ENCODE assay signal across 8 mouse cellular contexts in the genomic region with DNA sequence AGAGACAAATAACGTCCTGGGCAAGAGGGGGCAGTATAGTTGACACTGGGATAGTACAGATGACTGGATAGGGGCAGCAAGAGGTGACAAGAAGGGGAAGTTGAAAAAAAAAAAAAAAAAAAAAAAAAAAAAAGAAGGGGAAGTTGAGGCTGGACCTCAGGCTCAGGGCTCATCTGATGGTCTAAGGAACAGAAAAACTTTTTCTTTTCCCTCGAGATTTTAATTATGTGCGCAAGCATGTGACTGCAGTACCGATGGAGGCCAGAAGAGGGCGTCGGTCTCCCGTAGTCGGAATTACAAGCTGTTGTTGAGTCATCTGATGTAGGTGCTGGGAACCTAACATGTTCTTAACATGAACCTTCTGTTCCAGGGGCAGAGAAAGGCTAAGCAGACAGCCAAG. TPM values are rescaled to one million over a fixed set of nuclear protein-coding genes. Genes with fewer than 3 reads are reported as not detected.
DNase-seq lines count a peak whose midpoint lies in the region; ATAC-seq and TF ChIP-seq lines count a peak whose summit lies in the region.

No protein-coding gene starts in this region.

- no peak overlapping the region for H3K9ac ChIP-seq in liver, postnatal 0 days (replicated peaks)
- H3K9ac ChIP-seq in liver, embryonic 12.5 days: no peak overlapping the region
- no peak overlapping the region for H3K9ac ChIP-seq in midbrain, embryonic 14.5 days (replicated peaks; ENCODE audit: low read length)

- peaks cover 2% of the 10 kb centered on the region; the same call in 1 of the 2 replicates for H3K4me1 ChIP-seq in liver, postnatal 0 days (ENCODE audit: insufficient read depth)
- peaks cover 13% of the 10 kb centered on the region for H3K4me1 ChIP-seq in liver, embryonic 12.5 days
- H3K4me1 ChIP-seq in G1E (ENCODE audit: insufficient read depth, low read depth, low read length): no peaks in the 10 kb centered on the region
- H3K4me1 ChIP-seq in cortical plate, adult 2 months (ENCODE audit: control insufficient read depth, insufficient read depth, low read length): no peaks in the 10 kb centered on the region
- peaks cover 64% of the 10 kb centered on the region for H3K4me1 ChIP-seq in midbrain, embryonic 14.5 days (ENCODE audit: control insufficient read depth, insufficient read depth, low read length)
- peaks cover 41% of the 10 kb centered on the region for H3K4me1 ChIP-seq in heart, embryonic 10.5 days

- H3K4me2 ChIP-seq in liver, postnatal 0 days (ENCODE audit: low read depth, low read length): no peak overlapping the region
- no peak overlapping the region for H3K4me2 ChIP-seq in liver, embryonic 12.5 days
- H3K4me2 ChIP-seq in midbrain, embryonic 14.5 days (ENCODE audit: low read length): no peak overlapping the region

- 74% methylated on average over 8 of the region's 8 CpGs for WGBS in liver, postnatal 0 days (ENCODE audit: insufficient replicate concordance)
- 72% methylated on average over 8 of the region's 8 CpGs for WGBS in liver, embryonic 12.5 days (ENCODE audit: insufficient replicate concordance)
- 87% methylated on average over 8 of the region's 8 CpGs for WGBS in midbrain, embryonic 14.5 days
- WGBS in heart, embryonic 10.5 days: 77% methylated on average over 8 of the region's 8 CpGs

- H3K27me3 ChIP-seq in liver, postnatal 0 days (ENCODE audit: insufficient read depth, low read length): no peaks in the 10 kb centered on the region
- H3K27me3 ChIP-seq in liver, embryonic 12.5 days (replicated peaks): peaks cover 4% of the 10 kb centered on the region; the same call in 1 of the 2 replicates
- H3K27me3 ChIP-seq in G1E (ENCODE audit: insufficient read depth, low read length): peaks cover 16% of the 10 kb centered on the region; the same call in 1 of the 2 replicates
- no peaks in the 10 kb centered on the region for H3K27me3 ChIP-seq in midbrain, embryonic 14.5 days (ENCODE audit: control insufficient read depth, insufficient read depth, low read length)
- peaks cover 5% of the 10 kb centered on the region; the same call in 1 of the 2 replicates for H3K27me3 ChIP-seq in heart, embryonic 10.5 days (ENCODE audit: insufficient read depth, poor library complexity, severe bottlenecking)

- H3K36me3 ChIP-seq in liver, postnatal 0 days (replicated peaks; ENCODE audit: insufficient read depth, low read length): no peaks in the 10 kb centered on the region
- no peaks in the 10 kb centered on the region for H3K36me3 ChIP-seq in liver, embryonic 12.5 days
- H3K36me3 ChIP-seq in G1E (replicated peaks): no peaks in the 10 kb centered on the region
- no peaks in the 10 kb centered on the region for H3K36me3 ChIP-seq in midbrain, embryonic 14.5 days (ENCODE audit: control insufficient read depth, insufficient read depth, low read length)
- H3K36me3 ChIP-seq in heart, embryonic 10.5 days: 0 out of 2 replicates have a peak, but pooled peaks cover 2% of the 10 kb centered on the region

- no peaks in the 10 kb centered on the region for H3K9me3 ChIP-seq in liver, postnatal 0 days (ENCODE audit: low read length)
- no peaks in the 10 kb centered on the region for H3K9me3 ChIP-seq in liver, embryonic 12.5 days (replicated peaks)
- peaks cover 3% of the 10 kb centered on the region for H3K9me3 ChIP-seq in G1E (replicated peaks)
- H3K9me3 ChIP-seq in midbrain, embryonic 14.5 days (ENCODE audit: control insufficient read depth, low read length): no peaks in the 10 kb centered on the region
- H3K9me3 ChIP-seq in heart, embryonic 10.5 days: no peaks in the 10 kb centered on the region

- no peak for DNase-seq in liver, postnatal 0 days
- DNase-seq in G1E (ENCODE audit: low spot score): no peak
- no peak for DNase-seq in midbrain, embryonic 14.5 days
- no peak for DNase-seq in heart, embryonic 10.5 days (ENCODE audit: low spot score)
- no peak for DNase-seq in kidney, postnatal 36 days
- no peak for DNase-seq in layer of hippocampus, postnatal 10 days (ENCODE audit: low spot score in 2 of 2)

- no peak overlapping the region for H3K27ac ChIP-seq in liver, postnatal 0 days (ENCODE audit: low read depth)
- no peak overlapping the region for H3K27ac ChIP-seq in liver, embryonic 12.5 days
- no peak overlapping the region for H3K27ac ChIP-seq in cortical plate, adult 2 months (ENCODE audit: insufficient read depth, low read length)
- H3K27ac ChIP-seq in midbrain, embryonic 14.5 days (replicated peaks; ENCODE audit: low read depth, low read length): peak overlapping the region; percentile 61; the same call in 1 of the 2 replicates
- no peak overlapping the region for H3K27ac ChIP-seq in heart, embryonic 10.5 days

- TF ChIP-seq EP300 in liver, postnatal 0 days (IDR thresholded peaks at IDR 0.05; ENCODE audit: low read depth): no peak

- no peak for ATAC-seq in liver, postnatal 0 days
- no peak for ATAC-seq in liver, embryonic 12.5 days
- ATAC-seq in G1E (ENCODE audit: extremely low read depth, insufficient number of reproducible peaks, low FRiP score, poor library complexity, severe bottlenecking): no peak
- no peak for ATAC-seq in midbrain, embryonic 14.5 days (ENCODE audit: low FRiP score, low TSS enrichment)

- TF ChIP-seq POLR2A in cortical plate, adult 2 months (IDR thresholded peaks at IDR 0.05; ENCODE audit: extremely low read depth, insufficient read depth, low read length): no peak

- no peak overlapping the region for H3K4me3 ChIP-seq in liver, postnatal 0 days (ENCODE audit: low read depth, low read length)
- H3K4me3 ChIP-seq in liver, embryonic 12.5 days: no peak overlapping the region
- no peak overlapping the region for H3K4me3 ChIP-seq in G1E (ENCODE audit: low read depth, low read length)
- no peak overlapping the region for H3K4me3 ChIP-seq in cortical plate, adult 2 months (ENCODE audit: insufficient read depth, low read length)
- no peak overlapping the region for H3K4me3 ChIP-seq in midbrain, embryonic 14.5 days (replicated peaks; ENCODE audit: low read depth, low read length)
- H3K4me3 ChIP-seq in heart, embryonic 10.5 days: no peak overlapping the region

- TF ChIP-seq CTCF in liver, postnatal 0 days (IDR thresholded peaks at IDR 0.05; ENCODE audit: low read depth): peak; percentile 58
- TF ChIP-seq CTCF in G1E (IDR thresholded peaks at IDR 0.05; ENCODE audit: low read depth, low read length): peak; percentile 33; the same call in 1 of the 2 replicates
- TF ChIP-seq CTCF in cortical plate, adult 2 months (IDR thresholded peaks at IDR 0.05; ENCODE audit: extremely low read depth, insufficient read depth, low read length): peak; percentile 30; the same call in 1 of the 2 replicates

RNA-seq across cellular contexts. Expression of a gene that starts 24.8 kb away (rescaled TPM):
- polyA plus RNA-seq in liver, postnatal 0 days (2015; fragmentation: Nextera tagmentation; extraction: Ambion mirVana): 0.12 TPM in 1 of 2 replicates, not detected in the other
- 0.12 and 0.42 TPM in 2 replicates for polyA plus RNA-seq in liver, embryonic 12.5 days (2016; fragmentation: Nextera tagmentation; extraction: Ambion mirVana)
- total RNA-seq in G1E (2014; fragmentation: Nextera tagmentation) (not detected in 2 replicates), G1E (2017) (not detected in 2 replicates)
- not detected in 2 replicates for polyA plus RNA-seq in G1E (2012)
- 40.5 and 42.0 TPM in 2 replicates for polyA plus RNA-seq in cortical plate, adult 2 months (2012; rRNA removed)
- 25.7 and 76.6 TPM in 2 replicates for polyA plus RNA-seq in midbrain, embryonic 14.5 days (2014; fragmentation: Nextera tagmentation; extraction: Ambion mirVana)
- 1.0 and 2.7 TPM in 2 replicates for polyA plus RNA-seq in heart, embryonic 10.5 days (2016; fragmentation: Nextera tagmentation; extraction: Ambion mirVana)
- total RNA-seq in layer of hippocampus, postnatal 10 days (2021): 10 to 100 TPM; 64.8 to 68.8 TPM
